Comparison of ENCODE assay signal across 8 mouse cellular contexts in the genomic region with DNA sequence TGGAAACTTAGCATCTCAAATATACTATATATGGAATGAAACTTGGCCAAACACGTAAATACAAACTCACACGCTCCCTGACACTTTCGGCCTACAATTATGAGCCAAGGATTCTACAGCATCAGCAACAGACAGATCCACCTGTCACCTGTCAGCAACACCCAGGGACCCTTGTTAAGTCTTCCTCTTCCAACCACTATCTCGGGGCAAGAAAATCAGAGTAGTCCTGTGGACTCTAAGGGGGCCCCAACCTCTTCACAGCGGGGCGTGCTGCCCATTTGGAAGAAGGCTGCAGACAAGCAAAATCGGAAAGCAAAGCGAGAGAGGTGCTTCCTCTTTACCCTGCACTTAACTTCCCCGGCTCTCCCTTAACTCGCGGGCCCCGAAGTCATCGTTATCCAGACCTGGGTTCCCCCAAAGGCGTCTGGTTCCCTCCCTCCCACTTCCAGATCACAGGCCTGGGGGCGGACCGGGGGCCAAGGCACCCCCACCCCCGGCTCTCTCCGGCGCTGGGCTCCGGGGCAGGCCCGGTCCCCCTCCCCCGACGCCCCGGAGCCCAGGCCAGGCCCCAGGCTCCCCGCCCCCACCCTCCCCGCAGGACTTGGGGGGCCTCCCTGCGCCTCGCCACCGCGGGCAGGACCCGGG. TPM values are rescaled to one million over a fixed set of nuclear protein-coding genes. Genes with fewer than 3 reads are reported as not detected.
A peak's percentile ranks its signal among the peaks of the same experiment; 100 is the strongest.
DNase-seq lines count a peak whose midpoint lies in the region; ATAC-seq and TF ChIP-seq lines count a peak whose summit lies in the region.

No protein-coding gene starts in this region.

- peaks cover 8% of the 10 kb centered on the region for H3K4me1 ChIP-seq in cortical plate, adult 2 months (ENCODE audit: control insufficient read depth, insufficient read depth, low read length)
- H3K4me1 ChIP-seq in intestine, embryonic 14.5 days (replicated peaks; ENCODE audit: control insufficient read depth, insufficient read depth, low read length): peaks cover 14% of the 10 kb centered on the region
- peaks cover 12% of the 10 kb centered on the region for H3K4me1 ChIP-seq in limb, embryonic 12.5 days (replicated peaks)
- H3K4me1 ChIP-seq in midbrain, embryonic 13.5 days (replicated peaks): peaks cover 26% of the 10 kb centered on the region

- peak overlapping the region; percentile 27 for H3K27ac ChIP-seq in cortical plate, adult 2 months (ENCODE audit: insufficient read depth, low read length)
- peak overlapping the region; percentile 99 for H3K27ac ChIP-seq in intestine, embryonic 14.5 days (ENCODE audit: low read depth)
- peak overlapping the region; percentile 100 for H3K27ac ChIP-seq in limb, embryonic 12.5 days
- peak overlapping the region; percentile 99 for H3K27ac ChIP-seq in midbrain, embryonic 13.5 days

- H3K27me3 ChIP-seq in intestine, embryonic 14.5 days (replicated peaks; ENCODE audit: control insufficient read depth, insufficient read depth, low read length): no peaks in the 10 kb centered on the region
- no peaks in the 10 kb centered on the region for H3K27me3 ChIP-seq in limb, embryonic 12.5 days
- H3K27me3 ChIP-seq in midbrain, embryonic 13.5 days: no peaks in the 10 kb centered on the region

- H3K4me3 ChIP-seq in cortical plate, adult 2 months (ENCODE audit: insufficient read depth, low read length): peak overlapping the region; percentile 87
- H3K4me3 ChIP-seq in intestine, embryonic 14.5 days (ENCODE audit: low read depth, low read length): peak overlapping the region; percentile 65
- peak overlapping the region; percentile 99 for H3K4me3 ChIP-seq in limb, embryonic 12.5 days (replicated peaks)
- peak overlapping the region; percentile 98 for H3K4me3 ChIP-seq in midbrain, embryonic 13.5 days (replicated peaks)

- TF ChIP-seq CTCF in cortical plate, adult 2 months (IDR thresholded peaks at IDR 0.05; ENCODE audit: extremely low read depth, insufficient read depth, low read length): no peak

- peak overlapping the region; percentile 98 for H3K9ac ChIP-seq in intestine, embryonic 14.5 days (ENCODE audit: low read length)
- H3K9ac ChIP-seq in limb, embryonic 12.5 days (replicated peaks): peak overlapping the region; percentile 99
- H3K9ac ChIP-seq in midbrain, embryonic 13.5 days (replicated peaks): peak overlapping the region; percentile 98

- ATAC-seq in intestine, embryonic 14.5 days (replicated peaks; ENCODE audit: low FRiP score, low TSS enrichment, low read depth): no peak; the same call in 1 of the 2 replicates
- ATAC-seq in limb, embryonic 12.5 days (ENCODE audit: insufficient number of reproducible peaks, insufficient read depth, low FRiP score, low TSS enrichment, low read depth): peak; percentile 38
- peak; percentile 41 for ATAC-seq in midbrain, embryonic 13.5 days

- WGBS in intestine, embryonic 14.5 days: under 1% methylated on average over 31 of the region's 31 CpGs
- WGBS in limb, embryonic 12.5 days: 3% methylated on average over 29 of the region's 31 CpGs
- WGBS in midbrain, embryonic 13.5 days: under 1% methylated on average over 26 of the region's 31 CpGs

- no peaks in the 10 kb centered on the region for H3K36me3 ChIP-seq in intestine, embryonic 14.5 days (ENCODE audit: control insufficient read depth, insufficient read depth, low read length)
- no peaks in the 10 kb centered on the region; the same call in 1 of the 2 replicates for H3K36me3 ChIP-seq in limb, embryonic 12.5 days
- no peaks in the 10 kb centered on the region for H3K36me3 ChIP-seq in midbrain, embryonic 13.5 days

- peak overlapping the region; percentile 89 for H3K4me2 ChIP-seq in intestine, embryonic 14.5 days (ENCODE audit: low read length)
- peak overlapping the region; percentile 80 for H3K4me2 ChIP-seq in limb, embryonic 12.5 days
- peak overlapping the region; percentile 91 for H3K4me2 ChIP-seq in midbrain, embryonic 13.5 days (replicated peaks)

- DNase-seq in layer of hippocampus, adult 11-12 months (ENCODE audit: low spot score): peak; percentile 46
- no peak for DNase-seq in layer of hippocampus, adult 9-10 months (ENCODE audit: low spot score)
- DNase-seq in gastrocnemius, postnatal 25 days: peak; percentile 31
- DNase-seq in intestine, embryonic 14.5 days (ENCODE audit: low spot score): peak; percentile 79
- peak; percentile 43 for DNase-seq in spleen, adult 12 weeks (ENCODE audit: low spot score)

- no peaks in the 10 kb centered on the region for H3K9me3 ChIP-seq in intestine, embryonic 14.5 days (ENCODE audit: control insufficient read depth, low read length)
- no peaks in the 10 kb centered on the region for H3K9me3 ChIP-seq in limb, embryonic 12.5 days
- no peaks in the 10 kb centered on the region for H3K9me3 ChIP-seq in midbrain, embryonic 13.5 days

- no peak for TF ChIP-seq POLR2A in cortical plate, adult 2 months (IDR thresholded peaks at IDR 0.05; ENCODE audit: extremely low read depth, insufficient read depth, low read length)

RNA-seq across cellular contexts. Expression of gene Tab2, which starts 0.9 kb away (rescaled TPM):
- polyA plus RNA-seq in cortical plate, adult 2 months (2012; rRNA removed): 36.1 and 36.8 TPM in 2 replicates
- total RNA-seq in gastrocnemius, postnatal 25 days (2021): 10 to 100 TPM; 55.3 to 68.8 TPM
- 27.7 and 30.1 TPM in 2 replicates for polyA plus RNA-seq in intestine, embryonic 14.5 days (2014; fragmentation: Nextera tagmentation; extraction: Ambion mirVana)
- polyA plus RNA-seq in limb, embryonic 12.5 days (2016; fragmentation: Nextera tagmentation; extraction: Ambion mirVana): 27.5 and 29.5 TPM in 2 replicates
- 15.4 and 16.9 TPM in 2 replicates for polyA plus RNA-seq in midbrain, embryonic 13.5 days (2015; fragmentation: Nextera tagmentation; extraction: Ambion mirVana)

Comparison
In these comparisons a context has a peak if more than half of its experiments do, and no peak if none do; other contexts are left out.
1. H3K27ac ChIP-seq: peak in every context shown above with its lines; median percentile 100 in limb, embryonic 12.5 days; 99 in intestine, embryonic 14.5 days; 99 in midbrain, embryonic 13.5 days; 27 in cortical plate, adult 2 months.